Mouse (Mus musculus) hindbrain, embryonic 13.5 days (tissue): ENCODE results near the gene Slc25a33. TPM values are rescaled to one million over a fixed set of nuclear protein-coding genes. Genes with fewer than 3 reads are reported as not detected.

ENCODE experiments used
- ATAC-seq: fragments of 200-750 bp; cut with Nextera tagmentation; 2 replicates; pipeline ENCODE4 v1.8.0; 2017; ENCODE audit warnings: moderate TSS enrichment; ENCODE audit not compliant: low FRiP score
- H3K27ac ChIP-seq: fragments of 300-500 bp; sonication (generic); 2 replicates; pipeline ENCODE4 v1.5.1; 2015; ENCODE audit warnings: inconsistent platforms, mild to moderate bottlenecking, moderate library complexity
- H3K27me3 ChIP-seq: fragments of 300-500 bp; sonication (generic); 2 replicates; pipeline ENCODE4 v1.6.1; 2015; ENCODE audit warnings: mild to moderate bottlenecking, inconsistent platforms
- H3K36me3 ChIP-seq: fragments of 300-500 bp; sonication (generic); 2 replicates; pipeline ENCODE4 v1.6.1; 2015; ENCODE audit warnings: mild to moderate bottlenecking, inconsistent platforms
- H3K4me1 ChIP-seq: fragments of 300-500 bp; sonication (generic); replicated peaks from 2 replicates; pipeline ENCODE4 v1.6.1; 2015; ENCODE audit warnings: inconsistent platforms
- H3K4me2 ChIP-seq: fragments of 300-500 bp; sonication (generic); 2 replicates; pipeline ENCODE4 v1.6.1; 2015; ENCODE audit warnings: inconsistent platforms, mild to moderate bottlenecking, moderate library complexity
- H3K4me3 ChIP-seq: fragments of 300-500 bp; sonication (generic); 2 replicates; pipeline ENCODE4 v1.5.1; 2015; ENCODE audit warnings: mild to moderate bottlenecking, inconsistent platforms
- H3K9ac ChIP-seq: fragments of 300-500 bp; sonication (generic); 2 replicates; pipeline ENCODE4 v1.6.1; 2015; ENCODE audit warnings: mild to moderate bottlenecking, inconsistent platforms
- H3K9me3 ChIP-seq: fragments of 300-500 bp; sonication (generic); 2 replicates; pipeline ENCODE4 v1.6.1; 2016; ENCODE audit warnings: inconsistent platforms
- WGBS: fragments of 180-500 bp; shearing (Covaris S2); methylation state at CpG from one replicate; pipeline ENCODE4 v1.1.7; 2015; 5-methylcytosine and 5-hydroxymethylcytosine counted together
- polyA plus RNA-seq: library from polyadenylated mRNA; unstranded; fragments of >200 nt; fragmentation: Nextera tagmentation; extraction: Ambion mirVana; gene quantifications from 2 replicates; pipeline ENCODE4 v1.2.1, GENCODE M21; 2015

Slc25a33 gene
- polyA plus RNA-seq, 1 experiment from 2014 or later = 28.3 TPM

- Histone ChIP-seq H3K4me2 (no peak overlapping the region), H3K4me3 (no peak overlapping the region), H3K36me3 (no peaks in the 10 kb centered on the region), H3K9me3 (no peaks in the 10 kb centered on the region), H3K4me1 (peaks cover 15% of the 10 kb centered on the region; the same call in 1 of the 2 replicates), H3K27me3 (peaks cover 12% of the 10 kb centered on the region), H3K27ac (no peak overlapping the region), H3K9ac (no peak overlapping the region)
- WGBS = 14% methylated on average over 9 of the region's 9 CpGs
- no peak for ATAC-seq
These were observed 28.2 kb upstream of the Slc25a33 start for GRCm38 (mm10) chr4:149802269-149802668.

GRCm38 (mm10) chr4:149800576-149800975, 26.5 kb upstream of the Slc25a33 start:
- peaks cover 8% of the 10 kb centered on the region for H3K27me3 ChIP-seq
- no peak for ATAC-seq
- no peak overlapping the region for H3K4me3 ChIP-seq
- peaks cover 15% of the 10 kb centered on the region; the same call in 1 of the 2 replicates for H3K4me1 ChIP-seq
- whole genome bisulfite sequencing = 76% methylated on average over 2 of the region's 2 CpGs
- no peaks in the 10 kb centered on the region for H3K36me3 ChIP-seq
- H3K27ac ChIP-seq = no peak overlapping the region
- no peak overlapping the region for H3K9ac ChIP-seq
- no peaks in the 10 kb centered on the region for H3K9me3 ChIP-seq
- H3K4me2 ChIP-seq = no peak overlapping the region

- Histone ChIP-seq H3K36me3 (no peaks in the 10 kb centered on the region), H3K27me3 (peaks cover 8% of the 10 kb centered on the region), H3K4me3 (no peak overlapping the region), H3K4me1 (peaks cover 15% of the 10 kb centered on the region; the same call in 1 of the 2 replicates), H3K9ac (no peak overlapping the region), H3K27ac (no peak overlapping the region), H3K4me2 (no peak overlapping the region), H3K9me3 (no peaks in the 10 kb centered on the region)
- WGBS = 93% methylated on average over 6 of the region's 6 CpGs
- no peak for ATAC-seq
These were observed 26.0 kb upstream of the Slc25a33 start for GRCm38 (mm10) chr4:149800172-149800464.

- Histone ChIP-seq H3K4me2 (no peak overlapping the region), H3K36me3 (no peaks in the 10 kb centered on the region), H3K9ac (no peak overlapping the region), H3K4me1 (peaks cover 15% of the 10 kb centered on the region; the same call in 1 of the 2 replicates), H3K9me3 (no peaks in the 10 kb centered on the region), H3K4me3 (no peak overlapping the region), H3K27me3 (peaks cover 8% of the 10 kb centered on the region), H3K27ac (no peak overlapping the region)
- no peak for ATAC-seq
- WGBS = 79% methylated on average over 16 of the region's 16 CpGs
These were observed 25.5 kb upstream of the Slc25a33 start for GRCm38 (mm10) chr4:149799346-149800171.

- Histone ChIP-seq H3K27ac (no peak overlapping the region), H3K9me3 (no peaks in the 10 kb centered on the region), H3K27me3 (peaks cover 3% of the 10 kb centered on the region), H3K36me3 (no peaks in the 10 kb centered on the region), H3K4me2 (no peak overlapping the region), H3K4me1 (peaks cover 15% of the 10 kb centered on the region; the same call in 1 of the 2 replicates), H3K4me3 (no peak overlapping the region), H3K9ac (no peak overlapping the region)
- WGBS = 14% methylated on average over 7 of the region's 7 CpGs
- ATAC-seq = no peak
These were observed 24.7 kb upstream of the Slc25a33 start for GRCm38 (mm10) chr4:149798684-149799309.

GRCm38 (mm10) chr4:149798116-149798515, 24.0 kb upstream of the Slc25a33 start:
- ATAC-seq = no peak
- Histone ChIP-seq H3K27me3 (no peaks in the 10 kb centered on the region), H3K4me3 (no peak overlapping the region), H3K36me3 (no peaks in the 10 kb centered on the region), H3K27ac (no peak overlapping the region), H3K9ac (no peak overlapping the region), H3K9me3 (no peaks in the 10 kb centered on the region), H3K4me1 (peaks cover 15% of the 10 kb centered on the region; the same call in 1 of the 2 replicates), H3K4me2 (no peak overlapping the region)
- 34% methylated on average over 2 of the region's 2 CpGs for WGBS

- Histone ChIP-seq H3K27me3 (no peaks in the 10 kb centered on the region), H3K4me3 (no peak overlapping the region), H3K4me1 (peaks cover 13% of the 10 kb centered on the region; the same call in 1 of the 2 replicates), H3K27ac (no peak overlapping the region), H3K9ac (no peak overlapping the region), H3K9me3 (no peaks in the 10 kb centered on the region), H3K4me2 (no peak overlapping the region), H3K36me3 (no peaks in the 10 kb centered on the region)
- WGBS = 84% methylated on average over 1 of the region's 1 CpGs
- no peak for ATAC-seq
These were observed 23.1 kb upstream of the Slc25a33 start for GRCm38 (mm10) chr4:149797220-149797610.

GRCm38 (mm10) chr4:149796567-149797219, 22.6 kb upstream of the Slc25a33 start:
- ATAC-seq = no peak
- WGBS = 86% methylated on average over 14 of the region's 14 CpGs
- H3K4me3 ChIP-seq = no peak overlapping the region
- H3K9me3 ChIP-seq = no peaks in the 10 kb centered on the region
- H3K27me3 ChIP-seq = no peaks in the 10 kb centered on the region
- peaks cover 12% of the 10 kb centered on the region for H3K4me1 ChIP-seq
- H3K4me2 ChIP-seq = no peak overlapping the region
- no peak overlapping the region for H3K27ac ChIP-seq
- H3K9ac ChIP-seq = no peak overlapping the region
- no peaks in the 10 kb centered on the region for H3K36me3 ChIP-seq

GRCm38 (mm10) chr4:149794966-149795477, 20.9 kb upstream of the Slc25a33 start:
- Histone ChIP-seq H3K27ac (no peak overlapping the region), H3K4me2 (no peak overlapping the region), H3K4me1 (peaks cover 19% of the 10 kb centered on the region), H3K4me3 (no peak overlapping the region), H3K9ac (no peak overlapping the region), H3K9me3 (no peaks in the 10 kb centered on the region), H3K36me3 (no peaks in the 10 kb centered on the region), H3K27me3 (no peaks in the 10 kb centered on the region)
- no peak for ATAC-seq
- 88% methylated on average over 7 of the region's 7 CpGs for WGBS

- Histone ChIP-seq H3K36me3 (no peaks in the 10 kb centered on the region), H3K4me2 (no peak overlapping the region), H3K27me3 (no peaks in the 10 kb centered on the region), H3K27ac (no peak overlapping the region), H3K4me1 (peaks cover 25% of the 10 kb centered on the region), H3K9me3 (no peaks in the 10 kb centered on the region), H3K9ac (no peak overlapping the region), H3K4me3 (no peak overlapping the region)
- 53% methylated on average over 8 of the region's 8 CpGs for WGBS
- no peak for ATAC-seq
These were observed 19.9 kb upstream of the Slc25a33 start for GRCm38 (mm10) chr4:149794010-149794338.

- Histone ChIP-seq H3K27me3 (no peaks in the 10 kb centered on the region), H3K9ac (no peak overlapping the region), H3K4me1 (peaks cover 19% of the 10 kb centered on the region), H3K4me3 (no peak overlapping the region), H3K27ac (no peak overlapping the region), H3K4me2 (no peak overlapping the region), H3K9me3 (no peaks in the 10 kb centered on the region), H3K36me3 (no peaks in the 10 kb centered on the region)
- 50% methylated on average over 13 of the region's 13 CpGs for WGBS
- no peak for ATAC-seq
These were observed 19.3 kb upstream of the Slc25a33 start for GRCm38 (mm10) chr4:149793156-149794009.
